Mouse (Mus musculus) hindbrain, embryonic 14.5 days (tissue): ENCODE data around the gene Trim27. TPM values are rescaled to one million over a fixed set of nuclear protein-coding genes. Genes with fewer than 3 reads are reported as not detected.
A peak's percentile ranks its signal among the peaks of the same experiment; 100 is the strongest.

Experiments
- ATAC-seq: fragments of 200-750 bp; cut with Nextera tagmentation; 2 replicates; pipeline ENCODE4 v1.8.0; 2017; ENCODE audit warnings: moderate number of reproducible peaks, mild to moderate bottlenecking, moderate TSS enrichment, moderate library complexity; ENCODE audit not compliant: low FRiP score
- DNase-seq: peaks from one replicate; pipeline ENCODE4 v3.0.0-alpha.2; 2015; ENCODE audit warnings: low spot score
- H3K27ac ChIP-seq: fragments of 300-500 bp; sonication (generic); 2 replicates; pipeline ENCODE4 v1.5.1; 2014; ENCODE audit warnings: mild to moderate bottlenecking, moderate library complexity
- H3K27me3 ChIP-seq: fragments of 300-500 bp; sonication (generic); 2 replicates; pipeline ENCODE4 v1.6.1; 2014; ENCODE audit warnings: mild to moderate bottlenecking, low read length, mixed read lengths; ENCODE audit not compliant: control insufficient read depth, insufficient read depth
- H3K36me3 ChIP-seq: fragments of 300-500 bp; sonication (generic); replicated peaks from 2 replicates; pipeline ENCODE4 v1.6.1; 2014; ENCODE audit not compliant: control insufficient read depth, insufficient read depth
- H3K4me1 ChIP-seq: fragments of 300-500 bp; sonication (generic); replicated peaks from 2 replicates; pipeline ENCODE4 v1.6.1; 2014; ENCODE audit warnings: antibody characterized with exemption, low read length, mixed read lengths; ENCODE audit not compliant: control insufficient read depth, insufficient read depth
- H3K4me2 ChIP-seq: fragments of 300-500 bp; sonication (generic); replicated peaks from 2 replicates; pipeline ENCODE4 v1.6.1; 2014; ENCODE audit warnings: mild to moderate bottlenecking, moderate library complexity
- H3K4me3 ChIP-seq: fragments of 300-500 bp; sonication (generic); replicated peaks from 2 replicates; pipeline ENCODE4 v1.5.1; 2014; ENCODE audit warnings: mild to moderate bottlenecking, low read length
- H3K9ac ChIP-seq: fragments of 300-500 bp; sonication (generic); 2 replicates; pipeline ENCODE4 v1.6.1; 2014
- H3K9me3 ChIP-seq: fragments of 300-500 bp; sonication (generic); 2 replicates; pipeline ENCODE4 v1.6.1; 2016; ENCODE audit warnings: low read length; ENCODE audit not compliant: control insufficient read depth
- WGBS: fragments of 180-500 bp; shearing (Covaris S2); extraction: QIAGEN DNeasy Blood & Tissue Kit; methylation state at CpG from one replicate; pipeline ENCODE4 v1.1.7; 2014; 5-methylcytosine and 5-hydroxymethylcytosine counted together
- polyA plus RNA-seq: library from polyadenylated mRNA; unstranded; fragments of >200 nt; fragmentation: Nextera tagmentation; extraction: Ambion mirVana; gene quantifications from 2 replicates; pipeline ENCODE4 v1.2.1, GENCODE M21; 2014

Gene Trim27
- polyA plus RNA-seq, 1 experiment from 2014 or later, result 75.5 TPM

- 88% methylated on average over 1 of the region's 1 CpGs for WGBS
- DNase-seq, result no peak
- H3K27me3 ChIP-seq, result peaks cover 3% of the 10 kb centered on the region; the same call in 1 of the 2 replicates
- H3K4me1 ChIP-seq, result peaks cover 8% of the 10 kb centered on the region; the same call in 1 of the 2 replicates
- H3K36me3 ChIP-seq, result no peaks in the 10 kb centered on the region
- H3K9me3 ChIP-seq, result no peaks in the 10 kb centered on the region
- H3K9ac ChIP-seq, result no peak overlapping the region
- H3K27ac ChIP-seq, result no peak overlapping the region
- no peak overlapping the region for H3K4me2 ChIP-seq
- no peak overlapping the region for H3K4me3 ChIP-seq
- no peak for ATAC-seq
Measured at GRCm38 (mm10) chr13:21224376-21224775, 45.1 kb downstream of the Trim27 start.

GRCm38 (mm10) chr13:21225206-21225605, 46.0 kb downstream of the Trim27 start:
- Histone ChIP-seq H3K27ac (no peak overlapping the region), H3K4me2 (no peak overlapping the region), H3K9me3 (no peaks in the 10 kb centered on the region), H3K4me3 (no peak overlapping the region), H3K27me3 (no peaks in the 10 kb centered on the region), H3K4me1 (peaks cover 8% of the 10 kb centered on the region; the same call in 1 of the 2 replicates), H3K9ac (no peak overlapping the region), H3K36me3 (no peaks in the 10 kb centered on the region)
- no peak for DNase-seq
- no peak for ATAC-seq
- 66% methylated on average over 6 of the region's 6 CpGs for WGBS

- DNase-seq (no peak), ATAC-seq (no peak)
- Histone ChIP-seq H3K27ac (no peak overlapping the region), H3K4me2 (no peak overlapping the region), H3K9me3 (no peaks in the 10 kb centered on the region), H3K4me1 (peaks cover 8% of the 10 kb centered on the region; the same call in 1 of the 2 replicates), H3K36me3 (no peaks in the 10 kb centered on the region), H3K4me3 (no peak overlapping the region), H3K27me3 (no peaks in the 10 kb centered on the region), H3K9ac (no peak overlapping the region)
- 48% methylated on average over 3 of the region's 3 CpGs for WGBS
Measured at GRCm38 (mm10) chr13:21226031-21226430, 46.8 kb downstream of the Trim27 start.

GRCm38 (mm10) chr13:21233732-21234705, 54.8 kb downstream of the Trim27 start:
- peak overlapping the region; percentile 50 for H3K4me2 ChIP-seq
- no peaks in the 10 kb centered on the region for H3K27me3 ChIP-seq
- 1% methylated on average over 43 of the region's 43 CpGs for WGBS
- DNase-seq, result peak; percentile 89
- H3K4me1 ChIP-seq, result no peaks in the 10 kb centered on the region
- no peak overlapping the region for H3K27ac ChIP-seq
- no peaks in the 10 kb centered on the region for H3K9me3 ChIP-seq
- peak overlapping the region; percentile 34 for H3K4me3 ChIP-seq
- no peaks in the 10 kb centered on the region for H3K36me3 ChIP-seq
- peak; percentile 95 for ATAC-seq
- H3K9ac ChIP-seq, result peak overlapping the region; percentile 6

GRCm38 (mm10) chr13:21236714-21237113, 57.5 kb downstream of the Trim27 start:
- 70% methylated on average over 2 of the region's 2 CpGs for WGBS
- Histone ChIP-seq H3K9me3 (no peaks in the 10 kb centered on the region), H3K9ac (no peak overlapping the region), H3K27ac (no peak overlapping the region), H3K27me3 (no peaks in the 10 kb centered on the region), H3K4me2 (no peak overlapping the region), H3K4me3 (no peak overlapping the region), H3K4me1 (no peaks in the 10 kb centered on the region), H3K36me3 (no peaks in the 10 kb centered on the region)
- no peak for ATAC-seq
- DNase-seq, result no peak

GRCm38 (mm10) chr13:21237161-21237560, 57.9 kb downstream of the Trim27 start:
- DNase-seq (no peak), ATAC-seq (no peak)
- Histone ChIP-seq H3K36me3 (no peaks in the 10 kb centered on the region), H3K27ac (no peak overlapping the region), H3K9me3 (no peaks in the 10 kb centered on the region), H3K9ac (no peak overlapping the region), H3K4me1 (no peaks in the 10 kb centered on the region), H3K27me3 (no peaks in the 10 kb centered on the region), H3K4me3 (no peak overlapping the region), H3K4me2 (no peak overlapping the region)
- WGBS, result 90% methylated on average over 6 of the region's 6 CpGs

- ATAC-seq, result no peak
- Histone ChIP-seq H3K27ac (no peak overlapping the region), H3K27me3 (peaks cover 21% of the 10 kb centered on the region), H3K4me3 (no peak overlapping the region), H3K9ac (no peak overlapping the region), H3K4me1 (no peaks in the 10 kb centered on the region), H3K9me3 (no peaks in the 10 kb centered on the region), H3K4me2 (no peak overlapping the region), H3K36me3 (no peaks in the 10 kb centered on the region)
- DNase-seq, result peak; percentile 34
- WGBS, result 11% methylated on average over 7 of the region's 7 CpGs
Measured at GRCm38 (mm10) chr13:21240788-21241187, 61.5 kb downstream of the Trim27 start.

GRCm38 (mm10) chr13:21242408-21243125, 63.3 kb downstream of the Trim27 start:
- 8% methylated on average over 16 of the region's 16 CpGs for WGBS
- no peak overlapping the region for H3K9ac ChIP-seq
- ATAC-seq (no peak), DNase-seq (no peak)
- H3K27me3 ChIP-seq, result peaks cover 21% of the 10 kb centered on the region
- H3K27ac ChIP-seq, result no peak overlapping the region
- no peaks in the 10 kb centered on the region for H3K36me3 ChIP-seq
- H3K4me2 ChIP-seq, result peak overlapping the region; percentile 8
- no peaks in the 10 kb centered on the region for H3K4me1 ChIP-seq
- H3K4me3 ChIP-seq, result peak overlapping the region; percentile 0; the same call in 1 of the 2 replicates
- H3K9me3 ChIP-seq, result no peaks in the 10 kb centered on the region

- H3K4me3 ChIP-seq, result peak overlapping the region; percentile 0; the same call in 1 of the 2 replicates
- ATAC-seq, result no peak
- 19% methylated on average over 13 of the region's 13 CpGs for WGBS
Measured at GRCm38 (mm10) chr13:21243196-21243595, 64.0 kb downstream of the Trim27 start.

More at GRCm38 (mm10) chr13:21243196-21243595, 64.0 kb downstream of the Trim27 start:
- Histone ChIP-seq H3K27ac (no peak overlapping the region), H3K4me2 (peak overlapping the region; percentile 8), H3K36me3 (no peaks in the 10 kb centered on the region), H3K9ac (no peak overlapping the region), H3K4me1 (no peaks in the 10 kb centered on the region), H3K27me3 (peaks cover 21% of the 10 kb centered on the region), H3K9me3 (no peaks in the 10 kb centered on the region)
- no peak for DNase-seq
